Mouse (Mus musculus): ENCODE results near the gene Pgr.

DNA sequence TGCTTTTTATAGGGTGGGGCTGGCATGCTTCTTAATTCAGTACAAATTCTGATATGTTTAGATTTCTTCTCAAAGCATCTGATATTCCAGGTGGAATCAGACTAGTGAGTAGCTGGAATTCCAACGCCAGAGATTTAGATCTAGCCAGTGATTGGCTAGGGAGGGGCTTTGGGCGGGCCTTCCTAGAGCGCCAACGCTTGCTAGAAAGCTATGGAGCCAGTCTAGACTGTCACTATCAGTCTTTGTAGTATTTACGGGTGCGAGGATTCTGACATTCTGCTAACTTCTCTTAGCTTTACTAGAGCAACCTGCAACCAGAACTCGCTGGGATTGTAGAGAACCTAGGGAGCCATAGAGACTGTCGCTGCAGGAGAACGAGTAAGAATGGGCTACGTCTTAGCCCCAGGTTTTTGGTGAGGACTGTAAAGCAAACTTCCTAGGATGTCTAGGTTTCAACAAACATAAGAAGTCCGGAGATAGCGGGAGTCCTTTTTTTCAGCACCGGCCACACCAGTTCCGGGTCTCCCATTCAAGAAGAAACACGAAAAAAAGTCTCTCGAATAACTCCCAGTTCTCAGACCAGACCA, at the start of gene Pgr:
- TF ChIP-seq MAX (IDR thresholded peaks at IDR 0.05; ENCODE audit: low read depth) (no peak), TCF12 (IDR thresholded peaks at IDR 0.05; ENCODE audit: insufficient read depth, poor library complexity, severe bottlenecking) (no peak), USF1 (IDR thresholded peaks at IDR 0.05; ENCODE audit: low read depth) (no peak), TCF3 (IDR thresholded peaks at IDR 0.05; ENCODE audit: insufficient read length, low read depth) (no peak), REST (IDR thresholded peaks at IDR 0.05; ENCODE audit: insufficient read depth, insufficient read length) (no peak), MYOG (IDR thresholded peaks at IDR 0.05; ENCODE audit: control insufficient read depth in 1 of 3, insufficient read depth in 1 of 3, insufficient read length in 2 of 3, low read depth in 2 of 3) (no peak), POLR2A (IDR thresholded peaks at IDR 0.05; ENCODE audit: insufficient read length, low read depth) (no peak), POLR2AphosphoS2 (IDR thresholded peaks at IDR 0.05; ENCODE audit: insufficient read length, low read depth) (no peak), CEBPB (IDR thresholded peaks at IDR 0.05; ENCODE audit: insufficient read depth, poor library complexity, severe bottlenecking) (no peak)
